Mouse (Mus musculus) heart, embryonic 12.5 days (tissue): ENCODE measurements around the gene Myo7a. TPM values are rescaled to one million over a fixed set of nuclear protein-coding genes. Genes with fewer than 3 reads are reported as not detected.

ENCODE experiments used
- ATAC-seq: fragments of 200-750 bp; cut with Nextera tagmentation; 2 replicates; pipeline ENCODE4 v1.8.0; 2017; ENCODE audit warnings: moderate TSS enrichment, moderate library complexity; ENCODE audit not compliant: insufficient number of reproducible peaks, low FRiP score
- H3K27ac ChIP-seq: fragments of 300-500 bp; sonication (generic); 2 replicates; pipeline ENCODE4 v1.5.1; 2016; ENCODE audit warnings: mild to moderate bottlenecking, moderate library complexity; ENCODE audit not compliant: poor library complexity, severe bottlenecking
- H3K27me3 ChIP-seq: fragments of 300-500 bp; sonication (generic); replicated peaks from 2 replicates; pipeline ENCODE4 v1.6.1; 2016; ENCODE audit warnings: mild to moderate bottlenecking, moderate library complexity
- H3K36me3 ChIP-seq: fragments of 300-500 bp; sonication (generic); 2 replicates; pipeline ENCODE4 v1.6.1; 2016; ENCODE audit warnings: mild to moderate bottlenecking, moderate library complexity
- H3K4me1 ChIP-seq: fragments of 300-500 bp; sonication (generic); replicated peaks from 2 replicates; pipeline ENCODE4 v1.6.1; 2016; ENCODE audit warnings: mild to moderate bottlenecking
- H3K4me2 ChIP-seq: fragments of 300-500 bp; sonication (generic); 2 replicates; pipeline ENCODE4 v1.6.1; 2016; ENCODE audit warnings: mild to moderate bottlenecking, moderate library complexity
- H3K4me3 ChIP-seq: fragments of 300-500 bp; sonication (generic); 2 replicates; pipeline ENCODE4 v1.5.1; 2016; ENCODE audit warnings: mild to moderate bottlenecking
- H3K9ac ChIP-seq: fragments of 300-500 bp; sonication (generic); 2 replicates; pipeline ENCODE4 v1.6.1; 2016; ENCODE audit warnings: mild to moderate bottlenecking, moderate library complexity
- H3K9me3 ChIP-seq: fragments of 300-500 bp; sonication (generic); replicated peaks from 2 replicates; pipeline ENCODE4 v1.6.1; 2016; ENCODE audit warnings: mild to moderate bottlenecking, moderate library complexity
- WGBS: fragments of 180-500 bp; shearing (Covaris S2); methylation state at CpG from one replicate; pipeline ENCODE4 v1.1.7; 2016; 5-methylcytosine and 5-hydroxymethylcytosine counted together
- polyA plus RNA-seq: library from polyadenylated mRNA; unstranded; fragments of >200 nt; fragmentation: Nextera tagmentation; extraction: Ambion mirVana; gene quantifications from 2 replicates; pipeline ENCODE4 v1.2.1, GENCODE M21; 2016

The Myo7a gene
- polyA plus RNA-seq: 13.6 and 14.4 TPM in 2 replicates

DNA sequence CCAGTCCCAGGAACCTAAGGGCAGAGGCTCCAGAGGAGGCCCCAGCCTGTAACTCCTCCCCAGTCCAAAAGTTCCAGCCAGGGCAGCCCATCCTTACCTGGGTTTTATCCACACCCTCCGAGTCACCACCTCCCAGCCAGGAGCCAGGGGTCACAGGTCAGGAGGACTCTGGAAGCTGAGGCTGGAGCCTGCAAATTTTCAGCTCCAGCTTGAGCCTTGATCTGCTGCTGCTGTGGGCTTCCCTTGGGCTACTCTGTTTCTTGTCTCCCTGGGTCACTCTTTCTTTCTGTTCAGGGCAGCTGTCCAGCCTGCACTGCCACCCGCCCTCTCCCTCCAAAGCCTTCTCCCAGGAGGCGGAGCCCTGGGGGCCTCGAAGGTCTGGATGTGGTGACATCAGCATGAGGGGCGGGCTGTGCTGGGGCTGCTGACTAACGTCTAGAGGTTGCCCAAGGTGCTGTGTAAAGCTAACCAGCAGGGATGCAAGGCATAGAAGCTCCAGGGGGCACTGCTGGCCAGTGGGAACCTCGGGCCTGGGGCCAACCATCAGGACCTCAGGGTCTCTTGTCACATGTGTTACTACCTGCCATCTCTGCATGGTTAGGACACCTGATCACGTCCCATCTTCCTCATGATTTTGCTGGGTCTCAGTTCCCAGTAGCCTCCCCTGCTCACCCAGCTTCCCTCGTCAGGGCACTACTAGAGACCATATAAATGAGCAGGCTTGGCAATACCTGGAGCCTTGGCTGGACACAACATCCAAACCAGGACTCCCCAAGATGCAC is at the start of gene Myo7a:
Myo7a (minus strand) TSS at position 346 of the 782 bp plus-strand sequence.
- H3K9ac ChIP-seq: peak within 1 kb of the TSS; percentile 43; the same call in 1 of the 2 replicates
- H3K27me3 ChIP-seq: no peaks in the 10 kb centered on the region; the same call in 1 of the 2 replicates
- H3K4me2 ChIP-seq: peak within 1 kb of the TSS; percentile 63
- H3K9me3 ChIP-seq: no peaks in the 10 kb centered on the region
- peak within 1 kb of the TSS; percentile 24; the same call in 1 of the 2 replicates for H3K4me3 ChIP-seq
- no peak within 1 kb of the TSS for H3K27ac ChIP-seq
- no peaks in the 10 kb centered on the region; the same call in 1 of the 2 replicates for H3K36me3 ChIP-seq
- H3K4me1 ChIP-seq: peaks cover 35% of the 10 kb centered on the region
- WGBS: 26% methylated on average over 9 of the region's 9 CpGs
- ATAC-seq: peak; percentile 56

DNA sequence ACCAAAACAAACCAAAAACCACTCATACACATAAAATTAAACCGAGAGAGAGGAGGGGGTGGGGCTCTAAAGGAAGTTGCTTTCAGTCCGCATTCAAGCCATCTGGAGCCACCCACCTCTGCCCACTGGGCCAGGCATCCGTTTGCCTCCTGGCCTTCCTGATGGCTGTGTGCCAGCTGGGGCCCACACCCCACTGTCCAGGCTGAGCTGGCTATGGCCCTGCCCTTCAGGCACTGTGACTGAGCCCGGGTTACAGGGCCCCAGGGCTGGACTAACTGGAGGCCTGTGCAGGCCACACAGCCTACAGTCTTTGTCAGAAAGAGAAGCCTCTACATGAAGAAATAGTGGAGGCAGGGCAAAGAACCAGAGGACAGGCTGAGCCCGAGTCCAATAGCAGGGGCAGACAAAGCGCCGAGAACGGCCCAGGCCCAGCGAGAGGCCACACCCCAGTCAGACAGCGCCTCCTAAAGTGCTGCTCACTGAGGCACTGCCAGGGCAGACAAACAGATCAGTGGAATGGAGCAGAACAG is 45.7 kb upstream of the Myo7a start:
- ATAC-seq: peak; percentile 66
- peaks cover 47% of the 10 kb centered on the region for H3K4me1 ChIP-seq
- peak overlapping the region; percentile 63 for H3K27ac ChIP-seq
- no peaks in the 10 kb centered on the region for H3K27me3 ChIP-seq
- no peaks in the 10 kb centered on the region for H3K36me3 ChIP-seq
- WGBS: 55% methylated on average over 10 of the region's 10 CpGs
- H3K9me3 ChIP-seq: no peaks in the 10 kb centered on the region
- H3K4me3 ChIP-seq: no peak overlapping the region
- no peak overlapping the region; the same call in 1 of the 2 replicates for H3K4me2 ChIP-seq
- peak overlapping the region; percentile 47 for H3K9ac ChIP-seq

- 82% methylated on average over 9 of the region's 9 CpGs for WGBS
- H3K9me3 ChIP-seq: no peaks in the 10 kb centered on the region
- no peak overlapping the region for H3K4me3 ChIP-seq
- H3K4me2 ChIP-seq: no peak overlapping the region
- no peaks in the 10 kb centered on the region for H3K36me3 ChIP-seq
- no peak for ATAC-seq
- no peak overlapping the region for H3K9ac ChIP-seq
- peaks cover 53% of the 10 kb centered on the region for H3K4me1 ChIP-seq
- peak overlapping the region; percentile 63 for H3K27ac ChIP-seq
- no peaks in the 10 kb centered on the region for H3K27me3 ChIP-seq
Measured at GRCm38 (mm10) chr7:98164382-98164998, 45.2 kb upstream of the Myo7a start.

DNA sequence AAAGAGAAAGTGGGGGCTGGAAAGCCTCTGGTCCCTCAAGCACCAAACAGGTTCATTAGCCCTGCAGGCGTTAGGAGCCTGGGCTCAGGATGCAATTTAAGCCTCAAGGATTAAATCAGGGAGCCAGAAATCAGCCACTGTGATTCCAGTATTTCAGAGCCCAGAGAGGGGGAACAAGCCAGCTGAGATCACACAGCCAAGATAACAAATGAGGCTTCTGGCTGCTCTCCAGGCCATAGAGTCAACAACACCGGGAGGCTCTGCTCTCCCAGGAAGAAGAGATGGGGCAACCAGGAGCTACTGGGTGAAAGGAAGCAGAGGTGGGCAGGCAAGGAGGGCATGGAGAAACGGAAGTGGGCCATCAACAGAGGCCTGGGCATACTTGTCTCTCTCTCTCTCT is 44.4 kb upstream of the Myo7a start:
- H3K4me1 ChIP-seq: peaks cover 60% of the 10 kb centered on the region
- H3K9ac ChIP-seq: no peak overlapping the region
- ATAC-seq: no peak
- H3K4me2 ChIP-seq: no peak overlapping the region
- no peak overlapping the region for H3K4me3 ChIP-seq
- no peaks in the 10 kb centered on the region for H3K9me3 ChIP-seq
- no peaks in the 10 kb centered on the region for H3K36me3 ChIP-seq
- WGBS: 39% methylated on average over 3 of the region's 3 CpGs
- no peak overlapping the region for H3K27ac ChIP-seq
- H3K27me3 ChIP-seq: no peaks in the 10 kb centered on the region

- H3K27ac ChIP-seq: no peak overlapping the region
- H3K36me3 ChIP-seq: no peaks in the 10 kb centered on the region
- no peak for ATAC-seq
- H3K9me3 ChIP-seq: no peaks in the 10 kb centered on the region
- 67% methylated on average over 6 of the region's 6 CpGs for WGBS
- H3K4me1 ChIP-seq: peaks cover 74% of the 10 kb centered on the region
- H3K9ac ChIP-seq: no peak overlapping the region
- no peak overlapping the region for H3K4me2 ChIP-seq
- no peaks in the 10 kb centered on the region for H3K27me3 ChIP-seq
- no peak overlapping the region for H3K4me3 ChIP-seq
Measured at GRCm38 (mm10) chr7:98162239-98162638, 42.9 kb upstream of the Myo7a start.

- Histone ChIP-seq H3K36me3 (no peaks in the 10 kb centered on the region), H3K27me3 (no peaks in the 10 kb centered on the region), H3K27ac (peak overlapping the region; percentile 67), H3K9me3 (no peaks in the 10 kb centered on the region), H3K9ac (peak overlapping the region; percentile 2; the same call in 1 of the 2 replicates), H3K4me2 (no peak overlapping the region), H3K4me3 (no peak overlapping the region), H3K4me1 (peaks cover 89% of the 10 kb centered on the region)
- ATAC-seq: no peak
- 32% methylated on average over 8 of the region's 8 CpGs for WGBS
Measured at GRCm38 (mm10) chr7:98160041-98160740, 40.9 kb upstream of the Myo7a start.

- Histone ChIP-seq H3K27ac (no peak overlapping the region), H3K36me3 (no peaks in the 10 kb centered on the region), H3K4me2 (no peak overlapping the region), H3K4me1 (peaks cover 73% of the 10 kb centered on the region), H3K9me3 (no peaks in the 10 kb centered on the region), H3K27me3 (no peaks in the 10 kb centered on the region), H3K9ac (no peak overlapping the region), H3K4me3 (no peak overlapping the region)
- 59% methylated on average over 7 of the region's 8 CpGs for WGBS
- ATAC-seq: no peak
Measured at GRCm38 (mm10) chr7:98158481-98158880, 39.2 kb upstream of the Myo7a start.

GRCm38 (mm10) chr7:98157636-98158332 is 38.5 kb upstream of the Myo7a start:
- peaks cover 73% of the 10 kb centered on the region for H3K4me1 ChIP-seq
- H3K36me3 ChIP-seq: no peaks in the 10 kb centered on the region
- H3K4me3 ChIP-seq: no peak overlapping the region
- no peak for ATAC-seq
- no peak overlapping the region for H3K9ac ChIP-seq
- no peak overlapping the region for H3K4me2 ChIP-seq
- no peaks in the 10 kb centered on the region for H3K9me3 ChIP-seq
- 0 out of 2 replicates have a peak overlapping the region, but pooled peaks have one; percentile 28 for H3K27ac ChIP-seq
- H3K27me3 ChIP-seq: no peaks in the 10 kb centered on the region
- WGBS: 40% methylated on average over 5 of the region's 5 CpGs

DNA sequence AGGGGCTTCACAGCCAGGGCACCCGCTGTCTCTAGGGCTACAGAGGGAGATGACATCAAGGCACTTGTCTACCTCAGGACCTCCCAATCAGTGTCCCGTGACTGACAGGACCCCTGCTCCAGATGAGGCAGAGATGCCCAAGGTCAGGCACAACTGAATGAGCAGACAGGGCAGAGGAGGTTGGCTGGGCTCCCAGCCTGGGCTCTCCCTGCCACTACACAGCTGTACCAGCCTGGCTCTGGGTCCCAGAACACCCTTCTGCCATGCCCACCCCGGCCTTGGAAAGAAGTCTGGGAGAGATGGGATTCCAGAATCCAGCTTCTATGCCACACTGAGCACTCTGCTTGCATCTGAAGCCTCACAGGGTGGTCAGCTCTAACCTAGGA is 36.9 kb upstream of the Myo7a start:
- Histone ChIP-seq H3K9ac (0 out of 2 replicates have a peak overlapping the region, but pooled peaks have one; percentile 28), H3K4me1 (peaks cover 69% of the 10 kb centered on the region), H3K4me3 (no peak overlapping the region), H3K9me3 (no peaks in the 10 kb centered on the region), H3K4me2 (peak overlapping the region; percentile 5; the same call in 1 of the 2 replicates), H3K36me3 (no peaks in the 10 kb centered on the region), H3K27ac (peak overlapping the region; percentile 62), H3K27me3 (no peaks in the 10 kb centered on the region)
- peak; percentile 57; the same call in 1 of the 2 replicates for ATAC-seq
- WGBS: 19% methylated on average over 3 of the region's 3 CpGs

GRCm38 (mm10) chr7:98155546-98156279 is 36.4 kb upstream of the Myo7a start:
- H3K4me1 ChIP-seq: peaks cover 63% of the 10 kb centered on the region
- peak overlapping the region; percentile 5; the same call in 1 of the 2 replicates for H3K4me2 ChIP-seq
- no peaks in the 10 kb centered on the region for H3K36me3 ChIP-seq
- peak overlapping the region; percentile 62 for H3K27ac ChIP-seq
- WGBS: 10% methylated on average over 7 of the region's 8 CpGs
- peak; percentile 71 for ATAC-seq
- peak overlapping the region; percentile 15; the same call in 1 of the 2 replicates for H3K9ac ChIP-seq
- no peaks in the 10 kb centered on the region for H3K9me3 ChIP-seq
- H3K4me3 ChIP-seq: no peak overlapping the region
- H3K27me3 ChIP-seq: no peaks in the 10 kb centered on the region
